Mouse (Mus musculus): Measurements from ENCODE around the gene Igf1r.

Igf1r gene

DNA sequence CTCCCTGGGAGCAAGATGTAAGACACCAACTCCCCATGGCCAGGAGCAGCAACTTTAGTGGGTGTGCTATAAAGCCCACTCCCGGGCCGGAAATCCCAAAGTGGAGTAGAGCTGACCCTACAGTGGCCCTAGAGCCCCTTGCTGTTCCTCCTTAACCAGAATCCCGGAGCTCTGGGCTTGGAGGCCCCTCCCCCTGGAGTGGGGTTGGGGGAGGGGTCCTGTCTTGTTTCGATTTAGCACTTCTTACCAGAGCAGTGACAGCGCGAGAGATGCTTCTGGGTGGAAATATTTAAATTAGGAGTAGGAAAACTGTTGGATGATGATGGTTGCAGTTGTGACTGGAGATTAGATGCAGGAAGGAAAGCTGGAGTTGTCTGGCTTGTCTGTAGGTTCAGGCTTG is 275.9 kb downstream of the Igf1r start:
- no peak for DNase-seq (ENCODE audit: low read depth)

DNA sequence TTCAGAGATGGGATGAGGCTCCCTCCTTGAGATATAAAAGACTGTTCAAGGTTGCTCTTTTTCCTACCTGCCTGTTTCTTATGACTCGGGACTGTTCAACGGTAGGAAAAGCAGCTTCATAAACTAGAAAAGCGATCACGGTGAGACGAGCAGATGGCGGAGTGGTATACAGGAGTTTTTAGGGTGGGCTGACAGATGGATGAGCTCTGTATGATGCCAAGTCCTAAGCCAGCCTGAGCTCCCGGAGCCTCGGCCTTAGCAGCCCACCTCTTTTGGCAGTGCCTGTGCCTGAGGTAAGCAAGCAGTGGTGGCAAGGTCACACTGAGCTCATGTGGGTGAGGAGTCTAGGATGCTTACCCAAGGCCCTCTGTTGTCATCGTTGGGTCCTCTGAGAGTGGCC is 278.2 kb downstream of the Igf1r start:
- no peak for DNase-seq (ENCODE audit: low read depth)

GRCm38 (mm10) chr7:68232521-68232920 is 279.9 kb downstream of the Igf1r start:
- no peak for DNase-seq (ENCODE audit: low read depth)

GRCm38 (mm10) chr7:68233619-68234223 is 281.1 kb downstream of the Igf1r start:
- peak; percentile 20 for DNase-seq (ENCODE audit: low read depth)

DNA sequence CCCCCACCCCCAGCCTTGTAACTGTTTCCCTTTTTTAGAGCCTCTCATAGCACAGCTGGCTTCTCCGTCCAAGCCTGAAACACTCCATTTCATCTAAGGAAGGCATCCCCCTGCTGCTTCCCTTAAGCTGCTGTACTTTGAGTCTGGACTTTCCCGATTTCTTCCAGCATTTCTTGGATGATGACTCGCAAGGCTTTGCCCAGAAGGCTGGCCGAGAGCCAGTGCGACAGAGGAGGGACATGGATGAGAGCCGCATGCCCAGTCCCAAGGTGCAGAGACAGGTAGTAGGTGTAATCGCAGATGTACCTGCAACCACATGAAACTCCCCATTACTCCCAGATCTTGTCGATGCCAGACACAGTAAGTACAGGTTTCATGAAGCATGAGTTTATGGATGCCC is 284.2 kb downstream of the Igf1r start:
- peak; percentile 59 for DNase-seq (ENCODE audit: low read depth)

DNA sequence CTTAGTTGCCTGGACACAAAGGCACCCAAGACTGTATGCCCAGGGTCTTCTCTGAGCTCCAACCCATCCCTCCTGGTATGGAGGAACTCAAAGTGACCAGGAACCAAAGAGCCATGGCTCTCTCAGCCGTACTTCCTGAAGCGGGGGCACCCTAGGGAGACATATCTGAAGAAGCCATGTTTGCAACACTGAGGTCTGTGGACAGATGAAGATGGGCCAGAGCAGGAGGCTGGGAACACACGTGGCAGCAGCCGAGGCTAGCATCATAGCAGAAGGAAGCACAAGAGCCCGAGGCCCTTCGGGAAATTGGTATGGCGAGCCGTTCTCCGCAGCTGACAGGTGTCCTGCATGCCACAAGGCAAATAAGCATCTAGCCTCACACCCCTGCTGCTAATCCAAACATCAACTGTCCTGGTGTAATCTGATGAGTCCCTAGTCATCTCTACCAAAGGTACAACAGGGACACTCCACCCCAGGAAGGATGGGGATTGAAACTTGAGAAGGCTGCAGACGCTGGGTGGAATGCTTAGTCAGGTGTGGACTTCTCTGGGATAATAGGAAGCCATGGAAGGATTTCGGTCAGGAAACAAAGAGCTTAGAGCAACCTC is 286.7 kb downstream of the Igf1r start:
- DNase-seq (ENCODE audit: low read depth), result no peak

DNA sequence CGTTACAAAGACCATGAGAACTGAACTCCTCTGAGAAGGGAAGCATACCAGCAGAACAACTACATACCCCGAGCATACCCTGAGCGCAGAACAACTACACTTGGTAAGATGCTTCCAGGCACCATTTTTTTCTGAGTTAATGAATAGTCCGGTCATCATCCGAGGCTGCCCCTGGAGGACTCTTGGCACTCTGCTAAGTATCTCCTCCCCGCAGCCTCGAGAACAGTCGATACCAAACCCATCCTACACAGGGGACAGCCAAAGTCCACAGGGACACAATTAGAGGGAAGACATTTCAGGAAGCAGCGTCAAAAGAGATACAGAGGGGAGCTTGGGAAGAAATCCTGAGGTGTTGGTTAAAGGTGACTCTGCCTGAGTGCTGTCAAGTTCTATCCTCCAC is 288.6 kb downstream of the Igf1r start:
- no peak for DNase-seq (ENCODE audit: low read depth)

GRCm38 (mm10) chr7:68245681-68246080 is 293.1 kb downstream of the Igf1r start:
- no peak for DNase-seq (ENCODE audit: low read depth)

- DNase-seq (ENCODE audit: low read depth), result no peak
Observed at GRCm38 (mm10) chr7:68246249-68246648, 293.6 kb downstream of the Igf1r start.

- DNase-seq (ENCODE audit: low read depth), result no peak
Observed at GRCm38 (mm10) chr7:68250411-68250810, 297.8 kb downstream of the Igf1r start.

- DNase-seq (ENCODE audit: low read depth), result no peak
Observed at GRCm38 (mm10) chr7:68250902-68251301, 298.3 kb downstream of the Igf1r start.

DNA sequence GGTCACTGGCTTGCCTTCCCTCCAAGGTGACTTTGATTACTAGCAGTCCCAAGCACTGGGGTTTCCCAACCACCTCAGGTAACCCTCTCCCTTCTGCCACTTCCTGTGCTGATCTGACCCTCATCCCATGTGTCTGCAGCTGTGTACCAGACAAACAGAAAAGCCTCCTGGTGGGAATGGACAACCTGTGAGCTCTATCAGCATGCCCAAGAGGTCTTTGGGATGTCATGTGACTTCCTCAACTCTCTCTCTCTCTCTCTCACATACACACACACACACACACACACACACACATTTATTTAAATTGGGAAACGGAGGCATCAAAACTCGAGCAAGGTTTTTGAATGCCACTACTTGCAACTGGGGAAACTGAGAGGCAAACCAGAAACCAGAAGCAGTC is 305.1 kb downstream of the Igf1r start:
- no peak for DNase-seq (ENCODE audit: low read depth)

GRCm38 (mm10) chr7:68258326-68259150 is 305.9 kb downstream of the Igf1r start:
- DNase-seq (ENCODE audit: low read depth), result no peak

DNA sequence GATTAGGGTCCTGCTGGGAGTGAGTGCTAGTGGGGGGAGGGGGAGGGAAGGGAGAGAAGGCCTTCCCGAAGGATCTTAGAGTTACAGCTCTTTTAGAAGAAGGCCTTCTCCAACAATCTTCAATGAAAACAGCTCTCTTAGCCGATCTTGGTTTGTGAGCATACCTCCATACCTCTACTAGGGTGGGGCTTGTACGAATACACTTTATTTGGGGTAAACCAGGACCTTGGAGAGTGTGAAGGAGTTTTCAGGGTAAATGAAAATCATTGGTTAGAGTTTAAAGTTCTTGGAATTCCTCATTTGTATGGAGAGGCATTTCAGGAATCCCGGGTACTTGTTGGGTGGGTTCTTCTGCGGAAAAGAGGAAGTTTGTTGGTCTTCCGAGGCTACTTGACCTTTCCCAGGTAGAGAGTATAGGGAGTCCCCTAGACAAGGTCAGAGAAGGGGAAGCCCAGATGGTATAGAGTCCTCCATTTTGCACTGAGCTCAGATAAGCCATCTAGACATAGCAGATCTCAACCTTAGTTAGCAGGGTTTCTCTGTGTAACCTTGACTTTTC is 307.0 kb downstream of the Igf1r start:
- no peak for DNase-seq (ENCODE audit: low read depth)

DNA sequence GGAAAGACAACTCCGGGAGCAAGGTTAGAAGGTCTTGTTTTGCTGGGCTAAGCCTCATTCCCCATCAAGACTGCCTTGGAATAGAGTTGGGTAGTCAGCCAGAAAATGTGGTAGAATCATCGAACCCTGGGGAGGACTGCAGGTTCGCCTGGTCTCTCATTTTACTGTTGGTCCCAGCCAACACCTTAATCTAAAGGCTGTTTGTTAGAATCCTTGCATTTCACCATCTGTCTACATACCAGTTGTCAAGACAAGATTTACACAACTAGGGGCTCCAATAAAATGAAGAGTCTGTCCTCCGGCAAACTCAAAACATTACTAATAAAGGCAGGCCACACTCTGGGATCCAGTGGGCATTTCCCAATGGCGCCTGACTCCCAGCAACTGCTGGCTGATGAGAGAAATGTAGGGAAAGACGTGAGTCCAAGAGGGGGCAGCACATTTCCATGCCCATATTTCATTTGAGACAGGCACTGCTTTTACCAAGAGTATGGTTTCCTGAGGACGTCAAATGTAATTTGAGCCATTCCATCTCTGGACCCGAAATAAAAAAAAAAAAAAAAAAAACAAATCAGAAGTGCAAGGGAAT is 310.1 kb downstream of the Igf1r start:
- peak; percentile 91 for DNase-seq (ENCODE audit: low read depth)

DNA sequence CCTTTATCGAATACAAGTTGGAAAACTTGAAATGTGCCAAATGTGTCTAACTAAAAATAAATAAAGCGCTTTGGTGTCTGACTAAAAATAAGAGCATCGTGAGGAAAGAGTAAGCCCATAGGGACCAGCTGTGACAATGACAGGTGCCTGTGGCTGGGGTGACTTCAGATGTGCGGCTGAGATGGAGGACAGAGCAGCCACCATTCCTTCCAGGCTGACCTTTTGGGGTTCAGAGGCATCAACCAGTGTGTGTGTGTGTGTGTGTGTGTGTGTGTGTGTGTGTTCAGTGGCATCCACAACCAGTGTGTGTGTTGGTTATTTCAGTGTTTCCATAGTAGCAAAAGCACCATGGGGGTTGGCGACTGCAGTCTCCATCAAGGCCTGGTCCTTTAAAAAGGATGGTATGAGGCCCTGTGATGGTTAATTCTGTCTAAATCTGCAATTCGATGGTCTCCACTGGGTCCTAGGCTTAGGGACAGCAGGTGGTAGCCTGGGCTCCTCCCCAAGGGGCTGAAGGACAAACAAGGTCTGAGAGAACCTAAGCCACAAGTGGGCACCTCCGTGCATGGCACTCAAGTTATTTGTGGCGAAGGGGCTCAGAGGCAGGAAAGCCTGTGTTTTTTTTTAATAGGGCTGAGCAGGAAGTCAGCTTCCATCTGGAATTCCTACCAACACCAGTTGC is 310.9 kb downstream of the Igf1r start:
- no peak for DNase-seq (ENCODE audit: low read depth)

- DNase-seq (ENCODE audit: low read depth), result no peak
Observed at GRCm38 (mm10) chr7:68264028-68264453, 311.4 kb downstream of the Igf1r start, which contains the start of gene Pgpep1l. TSS of gene Pgpep1l (minus strand) at chr7:68264233.

- no peak for DNase-seq (ENCODE audit: low read depth)
Observed at GRCm38 (mm10) chr7:68264531-68264930, 311.9 kb downstream of the Igf1r start.

DNA sequence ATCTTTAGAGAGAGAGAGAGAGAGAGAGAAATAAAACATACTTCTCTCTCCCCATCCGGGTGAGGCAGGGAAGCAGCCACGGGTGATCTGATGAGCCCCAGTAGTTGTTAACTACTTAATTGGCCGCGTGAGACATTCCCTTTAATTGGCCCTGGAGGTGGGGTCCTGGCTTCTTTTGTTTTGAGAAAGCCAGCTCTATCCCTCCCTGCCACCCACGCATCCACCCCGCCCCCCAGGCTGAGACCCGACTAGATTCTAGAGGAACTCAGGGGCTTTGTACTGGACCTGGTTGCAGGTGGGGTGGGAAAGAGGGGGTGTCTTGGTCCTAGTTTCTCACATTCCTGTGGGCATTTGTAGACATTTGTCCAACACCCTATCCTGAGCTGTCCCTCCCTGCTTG is 312.8 kb downstream of the Igf1r start:
- DNase-seq (ENCODE audit: low read depth), result no peak

GRCm38 (mm10) chr7:68266691-68267090 is 314.1 kb downstream of the Igf1r start:
- peak; percentile 70 for DNase-seq (ENCODE audit: low read depth)

- DNase-seq (ENCODE audit: low read depth), result no peak
Observed at GRCm38 (mm10) chr7:68270551-68270950, 317.9 kb downstream of the Igf1r start.

- DNase-seq (ENCODE audit: low read depth), result no peak
Observed at GRCm38 (mm10) chr7:68271816-68272215, 319.2 kb downstream of the Igf1r start.
